Mouse (Mus musculus) embryo, embryonic 9.5 days (tissue): ENCODE measurements around the gene Lpin3.
A peak's percentile ranks its signal among the peaks of the same experiment; 100 is the strongest.

Experiments used
- DNase-seq: peaks from one replicate; pipeline ENCODE4 v3.0.0-alpha.2; 2017; ENCODE audit errors: extremely low spot score

The Lpin3 gene

DNA sequence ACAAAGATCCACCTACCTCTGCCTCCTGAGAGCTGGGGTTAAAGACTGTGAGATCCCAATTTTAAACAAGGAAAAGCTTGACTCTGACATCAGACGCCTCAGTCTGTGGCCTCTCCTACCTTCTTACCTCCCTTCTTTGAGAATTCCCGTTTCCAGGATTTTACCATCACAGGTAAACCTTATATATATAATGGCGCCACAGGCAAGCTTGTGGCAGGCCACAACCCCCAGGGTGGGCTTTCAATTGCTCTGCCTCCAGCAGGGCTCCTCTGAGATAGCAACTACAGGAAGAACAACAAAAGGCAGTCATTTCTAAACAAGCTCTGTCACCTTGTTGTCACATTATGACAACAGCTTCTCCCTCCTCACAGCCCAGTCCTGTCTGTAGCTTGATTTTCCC lies 5.8 kb downstream of the Lpin3 start:
- DNase-seq, result no peak

DNA sequence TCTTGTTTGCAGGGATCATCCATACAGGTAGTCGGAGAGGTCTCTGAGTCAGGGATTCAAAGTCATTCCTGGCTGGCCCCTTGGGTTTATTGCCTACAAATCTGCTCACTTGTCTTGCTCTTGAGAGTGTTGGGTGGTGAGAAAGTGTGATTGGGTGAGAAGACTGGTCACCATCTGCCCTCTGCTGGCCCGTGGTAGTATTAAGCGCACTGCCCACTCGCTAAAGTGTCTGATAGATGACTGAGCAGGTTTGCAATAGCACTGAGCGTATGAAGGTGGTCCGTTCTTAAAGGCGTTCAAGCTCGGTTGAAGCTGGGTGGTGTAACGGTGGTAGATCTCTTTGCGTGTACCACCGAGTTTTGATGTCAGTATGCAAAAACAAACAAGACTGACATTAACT lies 6.8 kb downstream of the Lpin3 start:
- peak; percentile 82 for DNase-seq

DNA sequence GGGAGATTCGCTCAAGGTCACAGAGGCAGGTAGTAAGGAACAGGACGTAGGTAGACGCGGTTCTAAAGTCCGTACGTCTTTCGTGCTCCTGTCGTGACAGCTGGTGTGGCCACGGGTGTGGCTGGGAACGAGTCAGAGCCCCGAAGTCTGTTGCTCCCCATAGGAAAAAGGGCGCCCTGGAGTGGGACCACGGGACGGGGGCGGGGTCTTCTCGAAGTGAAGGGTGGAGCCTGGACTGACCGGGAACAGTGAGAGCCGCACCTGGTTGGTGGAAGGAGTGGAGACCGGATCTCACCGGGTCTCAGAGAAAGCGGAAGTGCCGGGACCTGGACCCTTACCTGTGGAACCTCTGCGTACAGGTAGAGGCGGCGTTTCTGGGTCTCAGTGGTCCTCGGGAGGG lies 7.4 kb downstream of the Lpin3 start:
- peak; percentile 50 for DNase-seq

DNA sequence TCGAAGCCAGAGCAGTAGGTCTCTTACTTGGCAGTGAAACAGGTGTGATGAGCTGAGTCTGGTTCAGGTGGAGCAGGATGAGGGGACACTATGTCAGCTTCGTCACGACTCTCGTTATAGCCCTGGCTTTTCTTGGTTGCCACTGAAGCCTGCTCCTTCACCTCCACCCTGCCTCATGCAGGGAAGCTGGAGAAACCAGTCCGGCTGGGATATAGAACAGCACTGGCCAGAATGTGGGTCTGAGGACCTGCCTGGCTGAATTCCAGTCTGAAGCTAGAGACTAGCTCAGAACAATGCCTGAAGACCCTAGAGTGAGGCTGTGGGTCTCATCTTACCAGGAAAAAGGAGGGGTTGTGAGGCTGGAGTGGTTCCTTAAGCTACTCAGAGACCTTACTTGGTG lies 10.6 kb downstream of the Lpin3 start:
- DNase-seq, result no peak

DNA sequence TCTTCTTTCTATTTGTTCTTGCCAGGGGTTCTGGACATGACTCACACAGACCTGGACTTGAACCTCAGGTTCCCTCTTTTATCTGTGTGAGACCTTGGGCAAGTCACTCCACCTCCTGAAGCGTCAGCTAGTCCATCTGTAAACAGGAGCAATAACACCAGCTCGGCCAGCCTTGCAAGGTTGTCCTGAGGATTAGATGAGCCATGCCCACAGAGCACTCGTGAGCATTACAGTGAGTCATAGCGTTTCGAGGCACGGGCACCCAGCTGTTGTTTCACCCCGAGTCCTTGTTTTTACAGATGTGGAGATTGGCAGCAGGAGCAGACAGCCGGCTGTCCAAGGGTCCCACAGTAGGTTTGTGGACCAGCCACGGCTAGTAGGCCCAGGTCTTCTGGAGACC lies 11.2 kb downstream of the Lpin3 start:
- DNase-seq, result no peak

DNA sequence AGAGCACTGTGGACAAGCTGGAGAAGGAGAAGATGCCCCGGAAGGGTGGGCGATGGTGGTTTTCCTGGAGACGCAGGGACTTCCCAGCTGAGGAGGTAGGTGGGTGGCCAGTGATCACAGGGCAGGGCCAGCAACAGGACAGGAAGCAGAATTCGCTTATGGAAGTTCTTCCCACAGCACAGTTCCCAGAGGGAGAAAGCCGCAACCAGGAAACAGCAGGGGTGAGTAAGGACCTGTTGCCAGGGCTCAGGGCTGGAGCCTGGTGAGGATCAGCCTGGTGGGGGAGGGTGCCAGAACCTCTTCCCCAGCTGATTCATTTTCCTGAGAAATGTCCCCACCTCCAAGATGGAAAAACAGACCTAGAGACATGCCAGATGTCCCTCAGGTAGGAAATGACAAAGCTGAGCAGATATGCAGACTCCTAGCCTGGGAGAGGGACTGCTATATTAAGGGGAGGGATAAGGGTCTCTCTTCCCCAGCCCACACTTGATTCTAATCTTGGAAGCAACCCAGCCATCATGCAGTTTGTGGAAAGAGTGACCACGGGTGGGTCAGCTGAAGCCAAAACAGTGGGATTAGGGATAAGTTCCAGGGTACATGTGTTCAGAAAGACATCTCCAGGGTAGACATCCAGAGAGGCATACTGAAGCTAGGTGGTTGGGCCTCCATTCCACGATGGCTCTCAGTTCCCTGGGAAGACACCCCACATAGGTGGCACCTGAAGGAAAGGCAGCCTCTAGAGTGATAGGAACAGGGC lies 21.4 kb downstream of the Lpin3 start:
- DNase-seq, result no peak

DNA sequence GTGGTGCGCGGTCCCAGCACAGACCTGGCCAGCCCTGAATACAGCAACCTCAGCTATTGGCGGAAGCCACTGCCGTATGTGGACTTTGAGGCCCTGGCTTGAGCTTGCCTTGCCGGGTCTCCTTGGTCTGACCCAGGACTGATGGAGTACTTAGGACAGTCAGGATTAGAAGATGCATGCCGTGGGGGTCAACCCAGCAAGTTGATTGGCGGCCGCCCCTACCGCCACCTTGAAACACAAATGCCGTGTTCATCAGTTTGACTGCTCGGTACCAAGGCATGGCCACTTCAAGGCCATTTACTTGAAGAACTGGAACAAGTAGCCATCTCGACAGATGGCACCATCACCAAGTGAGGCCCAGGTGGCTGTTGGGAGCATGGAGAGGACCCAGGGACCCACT lies 24.8 kb downstream of the Lpin3 start:
- no peak for DNase-seq

DNA sequence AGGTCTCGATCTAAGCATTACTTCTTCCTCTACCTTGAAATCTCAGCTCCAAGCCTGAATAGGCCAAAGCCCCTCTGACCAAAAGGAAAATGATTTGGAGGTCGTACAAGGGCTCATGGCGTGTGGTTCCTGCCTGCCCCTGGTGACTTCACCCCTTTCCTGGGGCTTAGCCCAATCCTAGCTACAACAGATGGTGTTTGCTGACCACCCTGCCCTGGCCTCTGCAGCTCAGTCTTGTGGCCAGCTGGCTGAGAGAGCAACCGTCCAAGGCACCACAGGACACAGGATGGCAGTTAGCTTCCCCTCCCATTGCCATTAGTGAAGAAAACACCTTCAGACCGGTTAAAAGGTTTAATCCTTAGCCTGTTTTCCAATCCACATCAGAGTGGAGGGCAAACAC lies 25.6 kb downstream of the Lpin3 start:
- no peak for DNase-seq

DNA sequence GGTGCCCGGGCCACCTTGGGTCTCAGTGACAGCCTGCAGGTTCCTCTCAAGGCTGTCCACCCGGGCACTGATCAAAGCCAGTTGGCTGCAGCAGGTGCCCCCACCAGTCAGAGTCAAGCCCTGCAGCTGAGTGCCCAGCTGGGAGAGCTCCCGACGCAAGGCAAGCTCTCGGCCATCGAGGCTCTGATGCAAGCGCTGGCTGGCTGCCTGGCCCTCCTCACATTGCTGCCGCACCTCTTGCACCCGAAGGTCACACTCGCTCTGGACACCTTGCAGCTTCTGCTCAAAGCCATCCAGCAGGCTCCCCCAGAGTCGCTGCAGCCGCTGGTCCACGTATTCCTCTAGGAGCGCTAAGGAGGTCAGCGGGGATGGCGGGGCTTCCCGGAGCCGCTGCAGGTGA lies 28.1 kb downstream of the Lpin3 start:
- no peak for DNase-seq

DNA sequence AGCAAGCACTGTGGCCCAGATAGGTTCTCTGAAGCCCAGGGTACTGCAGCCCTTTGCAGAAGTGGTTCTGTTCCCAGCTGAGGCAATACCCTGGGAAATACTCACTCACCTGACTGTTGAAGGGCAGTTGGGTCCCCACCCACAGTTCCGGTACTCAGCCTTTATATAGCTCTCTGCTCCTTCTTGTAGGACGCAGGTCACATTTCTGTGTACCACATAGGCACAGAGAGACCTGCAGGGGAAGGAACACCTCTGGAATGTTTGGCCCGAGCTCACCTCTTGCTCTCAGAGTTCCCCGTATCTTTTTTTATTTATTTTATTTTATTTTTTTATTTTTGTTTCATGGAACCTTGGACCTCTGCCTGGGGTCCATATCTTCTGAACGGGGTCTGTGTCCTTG lies 30.2 kb downstream of the Lpin3 start:
- DNase-seq, result no peak

DNA sequence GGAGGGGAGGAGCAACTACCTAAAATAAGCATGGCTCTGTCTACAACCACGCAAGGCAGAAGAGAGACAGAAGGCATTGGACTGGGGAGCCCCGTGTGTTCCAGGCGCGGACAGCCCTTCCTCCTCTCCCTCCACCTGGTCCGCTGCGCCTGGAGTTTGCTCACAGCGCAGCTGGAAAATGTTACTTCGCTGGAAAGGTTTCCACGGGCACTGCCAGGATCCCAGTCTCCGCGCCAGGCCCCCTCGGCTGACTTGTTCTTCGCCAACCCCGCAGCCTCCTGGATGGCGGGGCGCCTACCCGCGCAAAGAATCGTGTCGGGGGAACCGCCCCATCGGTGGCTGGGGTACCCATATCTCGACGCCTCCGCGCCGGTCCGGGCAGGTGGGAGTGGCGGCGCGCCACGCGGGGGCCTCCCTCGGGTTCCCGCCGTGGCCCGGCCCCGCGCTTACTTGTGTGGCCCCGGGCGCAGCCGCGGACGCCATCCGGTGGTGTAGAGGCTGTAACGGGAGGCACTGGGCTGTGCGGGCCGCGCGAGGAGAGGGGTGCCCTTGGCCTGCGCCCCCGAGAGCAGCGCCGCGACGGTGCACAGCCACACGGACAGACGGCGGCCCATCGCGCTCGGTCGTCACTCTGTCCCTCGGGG lies 31.2 kb downstream of the Lpin3 start:
- DNase-seq, result peak; percentile 37

DNA sequence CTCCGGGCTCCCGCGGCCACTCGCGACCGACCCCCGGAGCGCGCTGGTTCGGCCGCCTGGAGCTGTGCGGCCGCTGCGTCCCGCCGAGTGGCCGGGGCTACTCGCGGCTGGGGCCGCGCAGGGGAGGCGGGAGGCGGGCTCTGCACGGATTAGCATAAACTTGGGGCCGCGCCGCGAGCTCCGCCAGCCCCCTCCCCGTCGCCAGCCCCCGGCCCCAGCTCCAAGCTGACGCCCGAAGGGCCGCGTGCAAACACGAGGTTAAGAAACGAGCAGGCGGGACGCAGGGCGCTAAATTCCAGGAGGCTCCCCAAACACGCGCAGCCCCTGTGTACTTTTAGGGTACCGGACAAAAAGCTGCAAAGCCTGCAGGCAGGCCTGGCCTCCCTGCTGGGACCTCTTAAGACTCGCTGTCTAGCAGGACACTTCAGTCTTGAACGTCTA lies 31.8 kb downstream of the Lpin3 start, which contains the start of gene Emilin3:
TSS of gene Emilin3 (minus strand) at position 98 of the 441 bp plus-strand sequence.
- DNase-seq, result peak; percentile 62

DNA sequence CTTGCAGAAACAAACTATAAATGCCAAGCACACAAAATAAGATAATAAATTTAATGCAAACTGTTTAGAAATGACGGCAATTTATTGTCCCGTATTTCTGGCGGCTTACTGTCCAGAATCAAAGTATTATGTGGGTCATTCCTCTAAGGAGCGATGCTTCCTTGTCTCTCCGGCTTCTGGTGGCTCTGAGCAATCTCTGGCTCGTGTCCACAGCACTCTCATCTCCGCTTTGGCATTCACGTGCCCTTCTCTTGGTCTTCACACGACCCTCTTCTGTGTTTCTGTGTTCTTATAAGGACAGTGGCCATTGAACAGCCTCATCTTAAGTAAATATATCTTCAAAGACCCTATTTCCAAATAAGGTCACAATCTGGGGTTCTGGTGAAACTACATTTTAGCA lies 34.2 kb downstream of the Lpin3 start:
- DNase-seq, result no peak

DNA sequence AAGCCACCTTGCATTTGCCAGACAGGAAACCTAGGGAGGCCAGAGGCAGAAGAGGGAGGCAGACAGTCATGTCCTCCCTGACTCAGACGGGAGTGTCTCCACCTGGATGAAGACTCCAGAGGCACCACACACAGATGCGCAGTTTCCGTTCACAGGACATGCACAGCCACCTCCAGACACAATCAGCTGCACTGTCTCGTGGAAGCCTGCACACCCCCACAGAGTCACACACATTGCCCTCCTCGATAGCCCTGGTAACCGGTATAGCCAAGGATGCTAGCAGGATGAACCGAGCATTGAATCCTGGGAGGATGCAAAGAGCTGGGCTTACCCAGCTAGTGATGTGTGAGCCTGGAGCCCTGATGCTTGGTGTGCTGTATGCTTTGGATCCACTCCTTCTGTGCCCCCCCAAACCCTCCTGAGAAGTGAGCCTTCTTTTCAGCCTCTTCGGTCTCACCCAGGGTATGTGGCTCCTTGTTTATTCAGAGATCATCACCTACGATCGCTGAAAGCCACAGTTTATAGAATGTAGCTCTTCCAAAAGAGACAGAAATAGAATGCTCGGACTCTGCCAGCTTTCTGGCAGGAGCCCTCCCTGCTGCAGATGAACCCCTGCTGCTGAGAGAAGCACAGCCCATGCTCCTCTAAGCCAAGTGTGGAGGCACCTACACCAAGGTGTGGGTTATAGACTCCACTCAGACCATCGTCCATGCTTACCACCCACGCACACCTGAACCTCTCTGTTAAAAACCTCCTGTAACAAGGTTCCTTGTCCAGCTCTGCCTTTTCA lies 35.5 kb downstream of the Lpin3 start:
- DNase-seq, result no peak

DNA sequence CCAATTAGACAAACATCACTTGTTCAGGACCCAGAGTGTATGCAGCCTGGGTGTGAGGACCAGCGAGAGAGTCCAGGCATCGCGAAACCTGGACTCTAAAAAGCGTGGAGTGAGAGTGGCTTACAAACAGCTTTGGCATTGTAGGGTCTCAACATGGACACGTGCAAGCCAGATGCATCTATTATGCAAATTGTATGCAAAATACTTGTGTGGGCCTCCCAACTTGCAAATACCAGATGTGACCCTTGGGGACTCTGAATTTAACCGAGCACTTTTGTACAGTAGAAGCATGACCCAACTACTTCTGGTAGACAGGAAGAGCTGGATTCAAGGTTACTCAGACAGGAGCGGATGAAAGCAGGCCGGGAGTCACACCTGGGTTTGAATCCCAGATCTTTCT lies 36.2 kb downstream of the Lpin3 start:
- no peak for DNase-seq

DNA sequence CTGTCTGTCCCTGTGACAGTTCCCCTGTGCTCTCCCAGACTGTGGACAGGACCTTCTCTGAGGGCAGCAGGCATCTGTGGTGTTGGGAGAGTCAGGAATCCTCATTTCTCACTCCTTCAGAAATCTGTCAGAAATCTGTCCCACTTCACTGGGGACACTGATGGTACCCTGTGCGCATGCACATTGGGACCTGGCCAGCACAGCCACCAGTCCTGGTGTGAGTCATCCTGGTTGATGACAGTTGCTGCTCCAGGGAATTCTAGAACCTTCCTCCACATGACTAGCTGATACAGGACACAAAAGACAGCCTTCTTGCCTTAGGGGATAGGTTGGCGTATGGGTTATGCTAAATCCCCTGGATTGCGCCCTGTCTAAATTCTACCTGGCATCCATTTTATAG lies 36.8 kb downstream of the Lpin3 start:
- DNase-seq, result no peak

DNA sequence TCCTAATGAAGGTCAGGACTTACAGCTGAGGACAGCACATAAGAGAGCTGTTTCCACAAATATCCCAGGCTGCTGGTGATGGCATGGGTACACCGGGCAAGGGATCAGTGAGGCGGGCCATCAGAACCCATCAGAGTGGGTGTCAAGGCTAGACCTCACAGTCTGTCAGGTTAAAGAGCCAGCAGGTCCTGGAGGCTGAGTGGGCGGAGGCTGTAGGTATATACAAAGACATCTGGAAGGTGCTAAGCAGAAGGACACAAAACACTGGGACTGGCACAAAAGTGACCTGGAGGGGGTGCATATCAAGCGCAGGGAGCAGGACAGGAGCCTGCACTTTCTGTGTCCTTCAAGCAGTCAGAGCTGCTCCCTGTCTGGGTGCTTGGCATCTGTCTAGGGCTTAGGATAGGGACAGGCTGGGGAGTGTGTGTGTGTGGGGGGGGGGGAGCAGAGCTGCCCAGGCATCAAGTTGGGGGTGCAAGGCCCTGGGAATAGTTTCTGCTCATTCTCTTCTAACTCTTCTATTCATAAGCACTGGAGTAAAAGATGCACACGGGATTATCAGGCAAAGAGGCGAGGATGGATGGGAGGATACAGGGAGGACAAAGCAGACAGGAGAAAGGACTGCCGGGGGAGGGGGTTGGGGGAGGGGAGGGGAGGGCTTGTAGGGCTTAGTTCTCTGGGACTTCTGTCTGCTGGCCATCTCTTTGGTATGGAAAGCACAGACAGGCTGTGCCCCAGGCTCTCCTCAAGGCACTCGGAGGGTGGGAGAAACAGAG lies 37.9 kb downstream of the Lpin3 start:
- no peak for DNase-seq

DNA sequence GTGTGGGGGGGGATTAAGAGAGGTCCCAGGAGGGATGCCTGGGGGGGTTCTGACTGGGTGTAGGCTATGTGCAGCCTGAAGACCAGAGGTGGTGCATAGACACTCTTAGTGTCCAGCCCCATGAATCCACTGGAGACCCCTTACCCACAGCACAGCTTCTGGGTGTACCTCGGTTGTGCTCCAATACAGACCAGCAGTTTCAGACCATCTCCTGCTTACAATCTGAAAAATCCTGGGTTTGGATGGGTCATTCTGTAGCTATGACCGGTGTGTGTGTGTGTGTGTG lies 38.4 kb downstream of the Lpin3 start:
- no peak for DNase-seq

DNA sequence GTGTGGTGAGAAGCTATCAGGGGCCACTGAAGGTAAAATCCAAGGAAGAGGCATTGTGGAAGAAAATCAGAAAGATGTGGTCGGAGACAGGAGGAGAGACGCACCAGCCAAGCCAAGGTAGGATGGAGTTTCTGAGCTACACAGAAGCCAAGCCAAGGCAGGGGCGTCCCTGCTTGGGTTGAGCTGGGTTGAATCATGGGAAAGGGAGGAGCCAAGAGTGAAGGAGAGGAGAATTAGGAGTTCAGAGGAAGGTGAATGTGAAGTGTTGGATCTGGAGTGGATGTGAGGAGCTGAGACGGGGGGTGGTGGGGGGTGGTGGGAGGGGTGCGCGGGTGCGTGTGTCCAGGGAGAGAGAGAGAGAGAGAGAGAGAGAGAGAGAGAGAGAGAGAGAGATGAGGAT lies 40.8 kb downstream of the Lpin3 start:
- DNase-seq, result no peak

DNA sequence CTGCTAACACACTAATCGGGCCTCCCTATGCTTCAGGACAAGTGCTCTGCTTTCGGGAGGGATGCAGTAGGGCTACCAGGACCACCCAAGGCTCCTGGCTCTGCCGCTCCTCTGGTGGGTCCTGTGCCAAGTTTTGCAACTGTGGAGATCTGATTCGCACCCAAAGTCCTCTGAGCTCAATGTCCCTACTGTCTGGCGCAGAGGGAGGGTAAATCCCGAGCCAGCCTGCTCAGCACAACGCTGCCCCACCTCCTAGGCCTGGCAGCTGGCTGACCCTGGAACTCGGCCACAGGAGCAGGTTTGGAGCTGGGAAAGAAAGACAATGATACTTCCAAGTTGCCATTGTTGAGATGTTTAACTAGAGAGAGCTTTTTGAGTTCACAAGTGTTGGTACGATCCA lies 44.7 kb downstream of the Lpin3 start:
- DNase-seq, result no peak

DNA sequence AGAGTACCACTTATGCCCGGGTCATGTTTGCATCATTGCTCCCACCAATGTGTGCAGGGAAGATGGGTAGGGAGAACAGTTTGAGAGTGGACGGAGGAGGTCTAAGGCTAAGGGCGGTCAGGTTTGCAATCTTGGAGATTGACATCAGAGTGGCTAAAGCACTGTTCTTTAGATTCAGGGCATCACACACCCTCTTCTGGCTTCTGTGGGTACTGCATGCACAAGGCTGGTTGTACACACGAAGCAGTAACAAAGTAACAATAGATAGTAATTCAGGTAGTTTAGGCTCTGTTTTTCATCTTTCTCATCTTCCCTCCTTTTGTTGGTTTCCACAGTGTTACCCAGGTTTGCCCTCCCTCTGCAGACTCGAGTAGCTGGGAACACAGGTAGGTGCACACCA lies 50.9 kb downstream of the Lpin3 start:
- DNase-seq, result no peak

DNA sequence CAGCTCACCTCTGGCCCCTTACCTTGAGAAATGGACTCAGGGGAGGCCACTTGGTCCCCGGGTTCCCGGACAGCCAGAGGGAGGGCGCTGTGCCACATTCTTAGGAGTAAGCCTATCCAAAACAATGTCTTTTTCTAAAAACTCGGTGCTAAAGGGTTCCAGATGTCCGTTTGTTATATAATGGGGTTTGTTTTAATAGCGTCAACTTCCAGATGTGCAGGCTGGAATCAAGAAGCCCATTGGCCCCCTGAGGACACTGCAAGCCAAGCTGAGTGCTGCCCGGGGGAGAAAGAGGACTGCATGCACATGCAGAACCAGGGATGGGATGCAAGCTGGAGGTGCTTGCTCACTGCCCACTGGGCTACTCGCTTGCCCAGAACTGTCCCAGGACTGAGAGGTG lies 51.9 kb downstream of the Lpin3 start:
- no peak for DNase-seq
